ENCODE assay signal across 32 mouse cellular contexts in the genomic region with DNA sequence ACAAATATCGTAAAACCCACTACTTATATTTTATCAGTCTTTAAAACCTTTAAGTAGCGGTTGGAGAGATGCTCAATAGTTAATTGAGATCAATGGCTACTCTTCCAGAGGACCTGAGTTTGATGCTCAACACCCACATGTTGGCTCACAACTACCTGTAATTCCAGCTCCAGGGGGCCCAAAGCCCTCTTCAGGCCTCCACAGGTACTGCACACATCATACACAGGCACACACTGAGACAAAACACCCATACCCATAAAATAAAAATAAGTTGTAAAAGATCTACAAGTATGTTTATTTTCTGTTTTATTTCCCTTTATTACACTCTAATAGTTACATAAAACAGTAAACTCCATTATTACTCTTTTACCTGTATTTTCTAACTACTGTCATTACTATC. TPM values are rescaled to one million over a fixed set of nuclear protein-coding genes. Genes with fewer than 3 reads are reported as not detected.
DNase-seq lines count a peak whose midpoint lies in the region; ATAC-seq and TF ChIP-seq lines count a peak whose summit lies in the region.
"Had no signal": no experiment of that assay in that cellular context is flagged by ENCODE, and none has a peak within 500 bp of the region (broad histone marks: within the 10 kb centered on the region; RNA-seq: fewer than 3 reads in every experiment).

No protein-coding gene starts in this region.

- no peak overlapping the region for H3K4me3 ChIP-seq in intestine, postnatal 0 days (ENCODE audit: low read depth, low read length)
- H3K4me3 ChIP-seq in intestine, embryonic 15.5 days (replicated peaks), result no peak overlapping the region
- H3K4me3 ChIP-seq in liver, embryonic 14.5 days (ENCODE audit: insufficient read depth in 1 of 2, low read depth in 2 of 2, low read length in 2 of 2), result no peak overlapping the region
- no peak overlapping the region for H3K4me3 ChIP-seq in ES-Bruce4 (ENCODE audit: low read depth, low read length)
- H3K4me3 ChIP-seq in hindbrain, embryonic 12.5 days, result no peak overlapping the region
- H3K4me3 ChIP-seq: embryonic facial prominence, embryonic 13.5 days; forebrain, embryonic 10.5 days; heart, embryonic 10.5 days; heart, embryonic 15.5 days; hindbrain, embryonic 13.5 days; kidney, embryonic 15.5 days; liver, embryonic 13.5 days; lung, embryonic 15.5 days; myocyte; neural tube, embryonic 12.5 days had no signal

- no peaks in the 10 kb centered on the region for H3K36me3 ChIP-seq in intestine, postnatal 0 days (ENCODE audit: control insufficient read depth, insufficient read depth)
- H3K36me3 ChIP-seq in intestine, embryonic 15.5 days, result no peaks in the 10 kb centered on the region
- no peaks in the 10 kb centered on the region for H3K36me3 ChIP-seq in liver, embryonic 14.5 days (replicated peaks; ENCODE audit: control insufficient read depth, insufficient read depth, low read depth)
- no peaks in the 10 kb centered on the region for H3K36me3 ChIP-seq in ES-Bruce4 (ENCODE audit: control insufficient read depth, insufficient read depth, low read length, poor library complexity, severe bottlenecking)
- no peaks in the 10 kb centered on the region for H3K36me3 ChIP-seq in hindbrain, embryonic 12.5 days
- H3K36me3 ChIP-seq: embryonic facial prominence, embryonic 13.5 days; forebrain, embryonic 10.5 days; G1E; heart, embryonic 10.5 days; heart, embryonic 15.5 days; hindbrain, embryonic 13.5 days; kidney, embryonic 15.5 days; liver, embryonic 13.5 days; lung, embryonic 15.5 days; neural tube, embryonic 12.5 days had no signal

- H3K9me3 ChIP-seq in intestine, postnatal 0 days (ENCODE audit: control insufficient read depth), result no peaks in the 10 kb centered on the region
- no peaks in the 10 kb centered on the region for H3K9me3 ChIP-seq in intestine, embryonic 15.5 days
- no peaks in the 10 kb centered on the region for H3K9me3 ChIP-seq in liver, embryonic 14.5 days (ENCODE audit: control insufficient read depth, low read length)
- no peaks in the 10 kb centered on the region for H3K9me3 ChIP-seq in ES-Bruce4 (replicated peaks; ENCODE audit: control insufficient read depth, insufficient read depth, low read length, poor library complexity, severe bottlenecking)
- H3K9me3 ChIP-seq in hindbrain, embryonic 12.5 days (replicated peaks), result no peaks in the 10 kb centered on the region
- H3K9me3 ChIP-seq: embryonic facial prominence, embryonic 13.5 days; forebrain, embryonic 10.5 days; heart, embryonic 10.5 days; heart, embryonic 15.5 days; hindbrain, embryonic 13.5 days; kidney, embryonic 15.5 days; liver, embryonic 13.5 days; neural tube, embryonic 12.5 days had no signal

- no peak for TF ChIP-seq EP300 in liver, embryonic 14.5 days (IDR thresholded peaks at IDR 0.05; ENCODE audit: low read depth)
- no peak for TF ChIP-seq EP300 in ES-Bruce4 (IDR thresholded peaks at IDR 0.05; ENCODE audit: insufficient read depth, low read depth, low read length)

- no peaks in the 10 kb centered on the region for H3K27me3 ChIP-seq in intestine, postnatal 0 days (replicated peaks; ENCODE audit: control insufficient read depth, insufficient read depth, low read length)
- H3K27me3 ChIP-seq in intestine, embryonic 15.5 days (replicated peaks), result no peaks in the 10 kb centered on the region
- H3K27me3 ChIP-seq in liver, embryonic 14.5 days (ENCODE audit: control insufficient read depth, insufficient read depth, low read length), result no peaks in the 10 kb centered on the region
- H3K27me3 ChIP-seq in ES-Bruce4 (ENCODE audit: control insufficient read depth, insufficient read depth, low read length, poor library complexity, severe bottlenecking), result no peaks in the 10 kb centered on the region
- no peaks in the 10 kb centered on the region for H3K27me3 ChIP-seq in hindbrain, embryonic 12.5 days
- H3K27me3 ChIP-seq: embryonic facial prominence, embryonic 13.5 days; heart, embryonic 15.5 days; hindbrain, embryonic 13.5 days; kidney, embryonic 15.5 days; liver, embryonic 13.5 days; lung, embryonic 15.5 days; neural tube, embryonic 12.5 days had no signal

- H3K9ac ChIP-seq in intestine, postnatal 0 days (ENCODE audit: low read depth, low read length), result no peak overlapping the region
- H3K9ac ChIP-seq in intestine, embryonic 15.5 days, result no peak overlapping the region
- no peak overlapping the region for H3K9ac ChIP-seq in liver, embryonic 14.5 days (replicated peaks)
- H3K9ac ChIP-seq in ES-Bruce4 (ENCODE audit: low read depth, poor library complexity, severe bottlenecking), result no peak overlapping the region
- no peak overlapping the region for H3K9ac ChIP-seq in hindbrain, embryonic 12.5 days
- H3K9ac ChIP-seq: embryonic facial prominence, embryonic 13.5 days; heart, embryonic 15.5 days; hindbrain, embryonic 13.5 days; kidney, embryonic 15.5 days; liver, embryonic 13.5 days; lung, embryonic 15.5 days; neural tube, embryonic 12.5 days had no signal

- no peak for ATAC-seq in intestine, postnatal 0 days
- ATAC-seq in intestine, embryonic 15.5 days, result no peak
- ATAC-seq in liver, embryonic 14.5 days (ENCODE audit: insufficient read depth), result no peak
- no peak for ATAC-seq in hindbrain, embryonic 12.5 days (ENCODE audit: low FRiP score)
- ATAC-seq: CD4-positive, CD25-positive, alpha-beta regulatory T cell, adult 4 months; forebrain, embryonic 16.5 days had no signal

- H3K4me2 ChIP-seq in intestine, postnatal 0 days (replicated peaks; ENCODE audit: low read depth), result no peak overlapping the region
- no peak overlapping the region for H3K4me2 ChIP-seq in intestine, embryonic 15.5 days (replicated peaks)
- no peak overlapping the region for H3K4me2 ChIP-seq in liver, embryonic 14.5 days (ENCODE audit: low read depth)
- H3K4me2 ChIP-seq in hindbrain, embryonic 12.5 days (replicated peaks), result no peak overlapping the region
- H3K4me2 ChIP-seq: embryonic facial prominence, embryonic 13.5 days; heart, embryonic 15.5 days; hindbrain, embryonic 13.5 days; kidney, embryonic 15.5 days; liver, embryonic 13.5 days; lung, embryonic 15.5 days; midbrain, embryonic 11.5 days; neural tube, embryonic 12.5 days had no signal

- WGBS in intestine, postnatal 0 days, result 88% methylated on average over 2 of the region's 2 CpGs
- 88% methylated on average over 2 of the region's 2 CpGs for WGBS in intestine, embryonic 15.5 days
- WGBS in liver, embryonic 14.5 days (ENCODE audit: insufficient replicate concordance), result 57% methylated on average over 2 of the region's 2 CpGs
- 93% methylated on average over 2 of the region's 2 CpGs for WGBS in hindbrain, embryonic 12.5 days

- H3K27ac ChIP-seq in intestine, postnatal 0 days (ENCODE audit: low read depth, low read length), result no peak overlapping the region
- no peak overlapping the region for H3K27ac ChIP-seq in intestine, embryonic 15.5 days
- no peak overlapping the region for H3K27ac ChIP-seq in liver, embryonic 14.5 days
- no peak overlapping the region for H3K27ac ChIP-seq in ES-Bruce4 (ENCODE audit: insufficient read depth, low read length)
- H3K27ac ChIP-seq in hindbrain, embryonic 12.5 days, result no peak overlapping the region
- H3K27ac ChIP-seq: embryonic facial prominence, embryonic 13.5 days; forebrain, embryonic 10.5 days; heart, embryonic 10.5 days; heart, embryonic 15.5 days; hindbrain, embryonic 13.5 days; kidney, embryonic 15.5 days; liver, embryonic 13.5 days; lung, embryonic 15.5 days; neural tube, embryonic 12.5 days had no signal

- TF ChIP-seq POLR2A in ES-Bruce4 (IDR thresholded peaks at IDR 0.05; ENCODE audit: insufficient read depth, low read length), result no peak
- no peak for TF ChIP-seq POLR2A in brain, embryonic 14.5 days (IDR thresholded peaks at IDR 0.05; ENCODE audit: borderline replicate concordance, extremely low read depth, insufficient read depth, insufficient read length, poor library complexity, severe bottlenecking)

- DNase-seq in liver, embryonic 14.5 days (ENCODE audit: low read depth in 3 of 3, low spot score in 3 of 3), result no peak
- no peak for DNase-seq in liver
- DNase-seq in brain, embryonic 14.5 days (ENCODE audit: low read depth), result no peak
- no peak for DNase-seq in thymus, postnatal 10 days (ENCODE audit: low spot score in 2 of 2)
- DNase-seq: adrenal gland, postnatal 25 days; cerebellum, adult 18-20 months; cerebellum, postnatal 10 days; gastrocnemius, postnatal 10 days; heart, postnatal 36 days; kidney, adult 11 months; kidney, postnatal 36 days; layer of hippocampus, postnatal 36 days; liver, embryonic 13.5 days; lung, postnatal 36 days; thymus, postnatal 25 days had no signal

- TF ChIP-seq CTCF in intestine, postnatal 0 days (IDR thresholded peaks at IDR 0.05; ENCODE audit: low read depth), result 0 out of 2 replicates have a peak, but pooled peaks have one; percentile 20
- peak; percentile 32 for TF ChIP-seq CTCF in liver, embryonic 14.5 days (IDR thresholded peaks at IDR 0.05; ENCODE audit: low read depth)
- peak; percentile 22 for TF ChIP-seq CTCF in ES-Bruce4 (IDR thresholded peaks at IDR 0.05; ENCODE audit: low read depth, low read length)
- peak; percentile 34; the same call in 1 of the 2 replicates for TF ChIP-seq CTCF in brain, embryonic 14.5 days (IDR thresholded peaks at IDR 0.05; ENCODE audit: borderline replicate concordance, extremely low read depth, insufficient read depth, insufficient read length)

- no peaks in the 10 kb centered on the region for H3K4me1 ChIP-seq in intestine, postnatal 0 days (replicated peaks; ENCODE audit: control insufficient read depth, insufficient read depth, low read length)
- no peaks in the 10 kb centered on the region for H3K4me1 ChIP-seq in intestine, embryonic 15.5 days (replicated peaks)
- no peaks in the 10 kb centered on the region for H3K4me1 ChIP-seq in liver, embryonic 14.5 days (replicated peaks; ENCODE audit: control insufficient read depth in 2 of 2, insufficient read depth in 2 of 2, low read length in 1 of 2)
- no peaks in the 10 kb centered on the region for H3K4me1 ChIP-seq in ES-Bruce4 (ENCODE audit: control insufficient read depth, insufficient read depth, low read length)
- H3K4me1 ChIP-seq in hindbrain, embryonic 12.5 days, result no peaks in the 10 kb centered on the region
- H3K4me1 ChIP-seq: embryonic facial prominence, embryonic 13.5 days; forebrain, embryonic 10.5 days; heart, embryonic 10.5 days; heart, embryonic 15.5 days; hindbrain, embryonic 13.5 days; kidney, embryonic 15.5 days; liver, embryonic 13.5 days; lung, embryonic 15.5 days; neural tube, embryonic 12.5 days had no signal

RNA-seq across cellular contexts. Expression of a gene that starts 17.4 kb away (rescaled TPM):
- polyA plus RNA-seq in intestine, postnatal 0 days (2015; fragmentation: Nextera tagmentation; extraction: Ambion mirVana), result 0.39 and 0.42 TPM in 2 replicates
- polyA plus RNA-seq in intestine, embryonic 15.5 days (2015; fragmentation: Nextera tagmentation; extraction: Ambion mirVana), result 0.34 and 0.72 TPM in 2 replicates
- polyA plus RNA-seq in liver, embryonic 14.5 days (2012; rRNA removed), result 0.01 and 0.06 TPM in 2 replicates
- 0.09 TPM in 1 of 2 replicates, not detected in the other for polyA plus RNA-seq in liver, embryonic 14.5 days (2014; fragmentation: Nextera tagmentation; extraction: Ambion mirVana)
- not detected in 2 replicates for polyA plus RNA-seq in ES-Bruce4 (2011; ENCODE audit: insufficient read depth, insufficient read length, low read depth, missing spikeins)
- 10.2 and 18.0 TPM in 2 replicates for polyA plus RNA-seq in brain, embryonic 14.5 days (2012; rRNA removed)
- 9.9 and 11.4 TPM in 2 replicates for polyA plus RNA-seq in hindbrain, embryonic 12.5 days (2016; fragmentation: Nextera tagmentation; extraction: Ambion mirVana)
- polyA plus RNA-seq: CD4-positive, CD25-positive, alpha-beta regulatory T cell, adult 4 months; G1E; myocyte had no signal
